Mouse (Mus musculus): ENCODE measurements around the gene Pagr1b.

- TF ChIP-seq POLR2A (IDR thresholded peaks at IDR 0.05; ENCODE audit: borderline replicate concordance, low read depth, low read length) (no peak), CTCF (IDR thresholded peaks at IDR 0.05; ENCODE audit: low read depth, low read length) (no peak)
Measured at GRCm38 (mm10) chr7:126965568-126965967, 50.7 kb downstream of the Pagr1b start.

Data from bone marrow macrophage, adult 2 months (primary cell).